Mouse (Mus musculus) myocyte (in vitro differentiated cells): Measurements from ENCODE around the gene Prr19. TPM values are rescaled to one million over a fixed set of nuclear protein-coding genes. Genes with fewer than 3 reads are reported as not detected.

Source experiments
- H3K27me3 ChIP-seq: one replicate; pipeline ENCODE4 v1.6.1; 2011; ENCODE audit not compliant: control insufficient read depth, insufficient read depth, insufficient read length
- H3K36me3 ChIP-seq: one replicate; pipeline ENCODE4 v1.6.1; 2011; ENCODE audit not compliant: control insufficient read depth, insufficient read depth
- H3K4me2 ChIP-seq: one replicate; pipeline ENCODE4 v1.6.1; 2011; ENCODE audit warnings: low read depth, control low read depth
- H3K4me3 ChIP-seq: one replicate; pipeline ENCODE4 v1.5.1; 2011; ENCODE audit warnings: mild to moderate bottlenecking, control low read depth, moderate library complexity
- H3K79me2 ChIP-seq: one replicate; pipeline ENCODE4 v1.6.1; 2011; ENCODE audit not compliant: control insufficient read depth, insufficient read depth
- H3ac ChIP-seq: one replicate; pipeline ENCODE4 v1.6.1; 2011; ENCODE audit not compliant: control insufficient read depth, insufficient read length
- MAX ChIP-seq: IDR thresholded peaks from one replicate; pipeline ENCODE4 v1.6.1; 2011; ENCODE audit warnings: low read depth, mild to moderate bottlenecking, control low read depth
- MYOG ChIP-seq, 3 experiments: IDR thresholded peaks; one replicate each; pipeline ENCODE4 v1.6.1; 2011; ENCODE audit warnings: control low read depth in 2 of 3, low read depth in 2 of 3, mild to moderate bottlenecking in 2 of 3; ENCODE audit not compliant: insufficient read length in 2 of 3, control insufficient read depth in 1 of 3, insufficient read depth in 1 of 3
- POLR2A ChIP-seq: IDR thresholded peaks from one replicate; pipeline ENCODE4 v1.6.1; 2011; ENCODE audit warnings: low read depth, mild to moderate bottlenecking, control low read depth, moderate library complexity; ENCODE audit not compliant: insufficient read length
- POLR2AphosphoS2 ChIP-seq: IDR thresholded peaks from one replicate; pipeline ENCODE4 v1.6.1; 2011; ENCODE audit warnings: low read depth, control low read depth; ENCODE audit not compliant: insufficient read length
- TCF12 ChIP-seq: IDR thresholded peaks from one replicate; pipeline ENCODE4 v1.6.1; 2011; ENCODE audit warnings: mild to moderate bottlenecking, control low read depth; ENCODE audit not compliant: poor library complexity, insufficient read depth, severe bottlenecking
- polyA plus RNA-seq: library from polyadenylated mRNA; unstranded; fragments of >200 nt; fragmentation: generic; extraction: Trizol; gene quantifications from one replicate; pipeline ENCODE4 v1.2.1, GENCODE M21; 2012; ENCODE audit warnings: missing spikeins

Prr19 gene
- polyA plus RNA-seq, 1 experiment = not detected

DNA sequence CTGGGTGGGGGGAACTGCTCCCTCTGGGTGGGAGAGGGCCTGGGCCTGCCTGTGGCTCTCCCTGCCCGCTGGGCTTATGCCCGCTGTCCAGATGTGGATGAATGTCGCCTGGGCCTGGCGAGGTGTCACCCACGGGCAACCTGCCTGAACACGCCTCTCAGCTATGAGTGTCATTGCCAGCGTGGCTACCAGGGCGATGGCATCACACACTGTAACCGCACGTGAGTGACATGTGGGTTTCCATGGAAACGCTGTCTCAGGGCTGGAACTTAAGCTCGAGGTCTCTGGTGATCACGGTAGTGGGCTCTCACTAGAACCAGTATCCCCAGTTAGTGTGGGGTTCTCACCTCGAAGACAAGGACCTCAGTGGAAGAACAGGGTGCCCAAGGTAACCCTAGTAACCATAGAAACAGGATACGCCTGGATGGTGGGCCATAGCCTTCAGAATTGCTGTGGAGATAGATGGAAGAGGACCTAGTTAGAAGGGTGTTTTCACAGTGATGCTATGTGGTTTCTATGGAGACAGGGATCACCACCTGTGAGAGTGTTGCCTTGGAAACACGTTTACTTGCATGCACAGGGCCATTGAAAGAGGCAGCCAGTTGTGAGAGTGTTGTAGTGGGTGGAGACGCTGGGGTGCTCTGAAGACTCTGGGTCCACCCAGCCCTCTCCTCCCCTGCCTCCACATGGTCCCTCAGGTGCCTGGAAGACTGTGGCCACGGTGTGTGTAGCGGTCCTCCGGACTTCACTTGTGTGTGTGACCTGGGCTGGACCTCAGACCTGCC, 40.0 kb downstream of the Prr19 start:
- H3ac ChIP-seq = no peak overlapping the region
- TF ChIP-seq TCF12 = no peak
- no peak for TF ChIP-seq POLR2AphosphoS2
- TF ChIP-seq POLR2A = no peak
- no peaks in the 10 kb centered on the region for H3K79me2 ChIP-seq
- peaks cover 3% of the 10 kb centered on the region for H3K36me3 ChIP-seq
- H3K27me3 ChIP-seq = no peaks in the 10 kb centered on the region
- H3K4me2 ChIP-seq = no peak overlapping the region
- H3K4me3 ChIP-seq = no peak overlapping the region

DNA sequence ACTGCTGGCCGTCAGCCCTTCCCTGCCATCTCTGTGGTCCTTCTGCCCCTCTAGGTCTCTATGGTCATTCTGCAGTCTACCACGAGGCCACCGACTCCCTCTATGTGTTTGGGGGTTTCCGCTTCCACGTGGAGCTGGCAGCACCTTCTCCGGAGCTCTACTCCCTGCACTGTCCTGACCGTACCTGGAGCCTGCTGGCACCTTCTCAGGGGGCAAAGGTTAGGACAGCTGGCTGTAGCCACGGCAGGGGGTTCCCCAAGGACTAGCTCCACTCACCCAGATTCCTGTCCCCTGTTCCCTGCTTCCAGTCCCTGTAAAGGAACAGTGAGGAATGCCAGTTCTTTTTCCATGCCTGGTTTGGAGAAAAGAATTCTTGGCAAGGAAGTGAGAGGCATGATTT, 47.6 kb downstream of the Prr19 start:
- peaks cover 6% of the 10 kb centered on the region for H3K36me3 ChIP-seq
- no peak for TF ChIP-seq MYOG (IDR thresholded peaks at IDR 0.05; ENCODE audit: control insufficient read depth in 1 of 3, insufficient read depth in 1 of 3, insufficient read length in 2 of 3, low read depth in 2 of 3)
- no peak for TF ChIP-seq MAX
- no peaks in the 10 kb centered on the region for H3K27me3 ChIP-seq
- H3K4me3 ChIP-seq = no peak overlapping the region
- H3K4me2 ChIP-seq = no peak overlapping the region
- no peaks in the 10 kb centered on the region for H3K79me2 ChIP-seq
- H3ac ChIP-seq = no peak overlapping the region

Other genes starting within 250 kb of the Prr19 start
- 14.7 TPM for gene Grik5, start 229.1 kb upstream of the Prr19 start, polyA plus RNA-seq
- gene Zfp574, start 228.8 kb upstream of the Prr19 start, polyA plus RNA-seq = 10.8 TPM
- gene Pou2f2, start 121.7 kb upstream of the Prr19 start, polyA plus RNA-seq = 0.01 TPM
- 8.8 TPM for gene Dedd2, start 80.8 kb upstream of the Prr19 start, polyA plus RNA-seq
- gene Zfp526, start 80.0 kb upstream of the Prr19 start, polyA plus RNA-seq = 5.6 TPM
- 69.4 TPM for gene Gsk3a, start 63.6 kb upstream of the Prr19 start, polyA plus RNA-seq
- 42.5 TPM for gene Erf, start 50.6 kb upstream of the Prr19 start, polyA plus RNA-seq
- 65.8 TPM for gene Cic, start 33.7 kb upstream of the Prr19 start, polyA plus RNA-seq
- 54.0 TPM for gene Pafah1b3, start 3.4 kb upstream of the Prr19 start, polyA plus RNA-seq
- 0.02 TPM for gene Tmem145, start 4.7 kb downstream of the Prr19 start, polyA plus RNA-seq
- gene Megf8, start 15.8 kb downstream of the Prr19 start, polyA plus RNA-seq = 41.0 TPM
- not detected for gene Cnfn, start 68.3 kb downstream of the Prr19 start, polyA plus RNA-seq
- gene Lipe, start 97.3 kb downstream of the Prr19 start, polyA plus RNA-seq = 3.8 TPM
- gene Cxcl17, start 111.5 kb downstream of the Prr19 start, polyA plus RNA-seq = 0.06 TPM
- gene Ceacam1, start 176.2 kb downstream of the Prr19 start, polyA plus RNA-seq = not detected
- gene Ceacam2, start 238.4 kb downstream of the Prr19 start, polyA plus RNA-seq = not detected